Mouse (Mus musculus): ENCODE measurements at regions not wholly inside any gene's neighbourhood (a gene's known extent, or its start where the extent isn't known, plus 50 kb on each side); places are given as distances from the start of the nearest gene placed in this dataset.

DNA sequence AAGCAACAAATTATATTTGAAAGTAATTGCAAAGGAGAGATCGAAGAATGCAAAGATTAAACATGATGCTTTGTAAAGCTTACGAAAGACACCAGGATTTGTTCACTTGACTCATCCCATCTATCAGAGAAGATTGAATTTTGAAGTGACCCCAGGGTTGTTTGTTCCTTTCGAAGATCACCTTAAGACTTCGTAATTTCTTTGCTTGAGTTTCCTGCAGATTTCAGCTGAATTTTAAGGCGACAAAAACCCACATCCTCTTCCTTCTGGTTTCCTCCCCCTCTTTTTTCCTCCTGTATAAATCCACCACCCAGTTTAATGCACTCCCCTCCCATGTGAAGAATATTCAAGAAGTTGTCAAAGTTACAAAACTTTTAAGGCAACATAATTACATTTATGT, 747.7 kb upstream of the A1bg start:
- TF ChIP-seq CTCF (IDR thresholded peaks at IDR 0.05; ENCODE audit: borderline replicate concordance, control insufficient read depth, extremely low read depth, insufficient read depth, low read length, poor library complexity) (no peak), POLR2A (IDR thresholded peaks at IDR 0.05; ENCODE audit: control insufficient read depth, extremely low read depth, insufficient read depth, low read length, poor library complexity) (no peak)
